Mouse (Mus musculus): ENCODE data around the gene Gm3336. TPM values are rescaled to one million over a fixed set of nuclear protein-coding genes. Genes with fewer than 3 reads are reported as not detected.

Gene Gm3336
- polyA plus RNA-seq, 1 experiment from 2014 or later: 1.9 TPM

- Histone ChIP-seq H3K9ac (no peak overlapping the region), H3K9me3 (no peaks in the 10 kb centered on the region), H3K4me2 (no peak overlapping the region), H3K36me3 (peaks cover 4% of the 10 kb centered on the region), H3K27me3 (replicated peaks) (no peaks in the 10 kb centered on the region), H3K4me3 (replicated peaks) (no peak overlapping the region), H3K27ac (peak overlapping the region; percentile 49), H3K4me1 (peaks cover 22% of the 10 kb centered on the region)
- ATAC-seq (ENCODE audit: insufficient read depth, low FRiP score, low read depth): 0 out of 2 replicates have a peak, but pooled peaks have one; percentile 36
- WGBS: 67% methylated on average over 3 of the region's 3 CpGs
Measured at GRCm38 (mm10) chr8:70681410-70681809, 36.9 kb upstream of the Gm3336 start.

GRCm38 (mm10) chr8:70682193-70682592 lies 36.1 kb upstream of the Gm3336 start:
- Histone ChIP-seq H3K36me3 (peaks cover 4% of the 10 kb centered on the region), H3K4me3 (replicated peaks) (peak overlapping the region; percentile 17; the same call in 1 of the 2 replicates), H3K9me3 (no peaks in the 10 kb centered on the region), H3K4me2 (peak overlapping the region; percentile 45), H3K27me3 (replicated peaks) (no peaks in the 10 kb centered on the region), H3K27ac (peak overlapping the region; percentile 49), H3K9ac (no peak overlapping the region), H3K4me1 (peaks cover 23% of the 10 kb centered on the region)
- 4% methylated on average over 19 of the region's 19 CpGs for WGBS
- ATAC-seq (ENCODE audit: insufficient read depth, low FRiP score, low read depth): peak; percentile 64

- peaks cover 27% of the 10 kb centered on the region for H3K4me1 ChIP-seq
- no peaks in the 10 kb centered on the region for H3K27me3 ChIP-seq (replicated peaks)
- no peaks in the 10 kb centered on the region for H3K9me3 ChIP-seq
- H3K27ac ChIP-seq: peak overlapping the region; percentile 49; the same call in 1 of the 2 replicates
- peaks cover 4% of the 10 kb centered on the region for H3K36me3 ChIP-seq
- WGBS: 62% methylated on average over 3 of the region's 3 CpGs
- H3K9ac ChIP-seq: no peak overlapping the region
- no peak overlapping the region for H3K4me3 ChIP-seq (replicated peaks)
- H3K4me2 ChIP-seq: peak overlapping the region; percentile 45
- ATAC-seq (ENCODE audit: insufficient read depth, low FRiP score, low read depth): 0 out of 2 replicates have a peak, but pooled peaks have one; percentile 1
Measured at GRCm38 (mm10) chr8:70682692-70683091, 35.7 kb upstream of the Gm3336 start.

- Histone ChIP-seq H3K4me3 (replicated peaks) (no peak overlapping the region), H3K36me3 (no peaks in the 10 kb centered on the region), H3K9me3 (no peaks in the 10 kb centered on the region), H3K27ac (no peak overlapping the region), H3K4me1 (peaks cover 32% of the 10 kb centered on the region), H3K9ac (no peak overlapping the region), H3K27me3 (replicated peaks) (no peaks in the 10 kb centered on the region), H3K4me2 (no peak overlapping the region)
- WGBS: 50% methylated on average over 7 of the region's 7 CpGs
- no peak for ATAC-seq (ENCODE audit: insufficient read depth, low FRiP score, low read depth)
Measured at GRCm38 (mm10) chr8:70684291-70684690, 34.1 kb upstream of the Gm3336 start.

- H3K27ac ChIP-seq: no peak overlapping the region
- H3K27me3 ChIP-seq (replicated peaks): no peaks in the 10 kb centered on the region
- peaks cover 32% of the 10 kb centered on the region for H3K4me1 ChIP-seq
- ATAC-seq (ENCODE audit: insufficient read depth, low FRiP score, low read depth): no peak
- WGBS: 67% methylated on average over 8 of the region's 8 CpGs
- no peaks in the 10 kb centered on the region for H3K36me3 ChIP-seq
- no peak overlapping the region for H3K4me2 ChIP-seq
- no peak overlapping the region for H3K4me3 ChIP-seq (replicated peaks)
- H3K9me3 ChIP-seq: no peaks in the 10 kb centered on the region
- no peak overlapping the region for H3K9ac ChIP-seq
Measured at GRCm38 (mm10) chr8:70687576-70687975, 30.8 kb upstream of the Gm3336 start.

- H3K4me2 ChIP-seq: no peak overlapping the region
- no peak overlapping the region for H3K9ac ChIP-seq
- H3K27me3 ChIP-seq (replicated peaks): no peaks in the 10 kb centered on the region
- H3K27ac ChIP-seq: no peak overlapping the region
- WGBS: 86% methylated on average over 3 of the region's 3 CpGs
- no peak overlapping the region for H3K4me3 ChIP-seq (replicated peaks)
- no peak for ATAC-seq (ENCODE audit: insufficient read depth, low FRiP score, low read depth)
- H3K4me1 ChIP-seq: peaks cover 30% of the 10 kb centered on the region
- H3K9me3 ChIP-seq: no peaks in the 10 kb centered on the region
- no peaks in the 10 kb centered on the region for H3K36me3 ChIP-seq
Measured at GRCm38 (mm10) chr8:70688136-70688535, 30.2 kb upstream of the Gm3336 start.

GRCm38 (mm10) chr8:70689892-70690390 lies 28.4 kb upstream of the Gm3336 start:
- ATAC-seq (ENCODE audit: insufficient read depth, low FRiP score, low read depth): no peak; the same call in 1 of the 2 replicates
- Histone ChIP-seq H3K9me3 (no peaks in the 10 kb centered on the region), H3K4me1 (peaks cover 37% of the 10 kb centered on the region), H3K36me3 (no peaks in the 10 kb centered on the region), H3K27ac (no peak overlapping the region), H3K4me3 (replicated peaks) (no peak overlapping the region), H3K27me3 (replicated peaks) (no peaks in the 10 kb centered on the region), H3K4me2 (no peak overlapping the region), H3K9ac (no peak overlapping the region)
- 65% methylated on average over 5 of the region's 5 CpGs for WGBS

GRCm38 (mm10) chr8:70691230-70691629 lies 27.1 kb upstream of the Gm3336 start:
- H3K9ac ChIP-seq: no peak overlapping the region
- no peak for ATAC-seq (ENCODE audit: insufficient read depth, low FRiP score, low read depth)
- no peaks in the 10 kb centered on the region for H3K36me3 ChIP-seq
- H3K27ac ChIP-seq: peak overlapping the region; percentile 65
- H3K9me3 ChIP-seq: no peaks in the 10 kb centered on the region
- H3K4me3 ChIP-seq (replicated peaks): peak overlapping the region; percentile 34
- 64% methylated on average over 4 of the region's 4 CpGs for WGBS
- peaks cover 47% of the 10 kb centered on the region for H3K4me1 ChIP-seq
- H3K4me2 ChIP-seq: peak overlapping the region; percentile 53
- no peaks in the 10 kb centered on the region for H3K27me3 ChIP-seq (replicated peaks)

GRCm38 (mm10) chr8:70691727-70692231 lies 26.6 kb upstream of the Gm3336 start:
- Histone ChIP-seq H3K4me2 (peak overlapping the region; percentile 53), H3K4me1 (peaks cover 52% of the 10 kb centered on the region), H3K36me3 (no peaks in the 10 kb centered on the region), H3K4me3 (replicated peaks) (peak overlapping the region; percentile 34), H3K27ac (peak overlapping the region; percentile 65), H3K9ac (no peak overlapping the region), H3K9me3 (no peaks in the 10 kb centered on the region), H3K27me3 (replicated peaks) (no peaks in the 10 kb centered on the region)
- peak; percentile 5; the same call in 1 of the 2 replicates for ATAC-seq (ENCODE audit: insufficient read depth, low FRiP score, low read depth)
- 3% methylated on average over 20 of the region's 20 CpGs for WGBS

GRCm38 (mm10) chr8:70693636-70694035 lies 24.7 kb upstream of the Gm3336 start:
- ATAC-seq (ENCODE audit: insufficient read depth, low FRiP score, low read depth): no peak
- H3K4me3 ChIP-seq (replicated peaks): no peak overlapping the region
- H3K9me3 ChIP-seq: no peaks in the 10 kb centered on the region
- H3K36me3 ChIP-seq: no peaks in the 10 kb centered on the region
- H3K9ac ChIP-seq: no peak overlapping the region
- H3K4me2 ChIP-seq: no peak overlapping the region
- H3K27ac ChIP-seq: no peak overlapping the region
- peaks cover 52% of the 10 kb centered on the region for H3K4me1 ChIP-seq
- WGBS: 61% methylated on average over 5 of the region's 5 CpGs
- H3K27me3 ChIP-seq (replicated peaks): no peaks in the 10 kb centered on the region

- Histone ChIP-seq H3K27me3 (replicated peaks) (no peaks in the 10 kb centered on the region), H3K27ac (peak overlapping the region; percentile 96), H3K4me3 (replicated peaks) (no peak overlapping the region), H3K36me3 (no peaks in the 10 kb centered on the region), H3K9me3 (no peaks in the 10 kb centered on the region), H3K9ac (no peak overlapping the region; the same call in 1 of the 2 replicates), H3K4me1 (peaks cover 50% of the 10 kb centered on the region), H3K4me2 (peak overlapping the region; percentile 57)
- WGBS: 23% methylated on average over 32 of the region's 32 CpGs
- no peak for ATAC-seq (ENCODE audit: insufficient read depth, low FRiP score, low read depth)
Measured at GRCm38 (mm10) chr8:70695318-70696018, 22.9 kb upstream of the Gm3336 start.
